Mouse (Mus musculus): ENCODE data around the gene Rps6kc1. TPM values are rescaled to one million over a fixed set of nuclear protein-coding genes. Genes with fewer than 3 reads are reported as not detected.

Gene Rps6kc1
- polyA plus RNA-seq, 1 experiment from 2014 or later: 4.9 TPM

- Histone ChIP-seq H3K4me1 (ENCODE audit: control insufficient read depth, low read depth, low read length) (no peaks in the 10 kb centered on the region), H3K9me3 (replicated peaks; ENCODE audit: control insufficient read depth, low read length) (no peaks in the 10 kb centered on the region), H3K4me3 (ENCODE audit: low read depth, low read length) (no peak overlapping the region), H3K36me3 (ENCODE audit: control insufficient read depth, insufficient read depth) (no peaks in the 10 kb centered on the region), H3K9ac (ENCODE audit: low read depth, low read length) (no peak overlapping the region), H3K27me3 (ENCODE audit: control insufficient read depth, insufficient read depth, low read depth, low read length) (no peaks in the 10 kb centered on the region), H3K4me2 (ENCODE audit: low read depth, low read length) (no peak overlapping the region), H3K27ac (ENCODE audit: low read length) (no peak overlapping the region)
- no peak for ATAC-seq (ENCODE audit: low read depth)
- WGBS (ENCODE audit: insufficient replicate concordance): 77% methylated on average over 8 of the region's 8 CpGs
Measured at GRCm38 (mm10) chr1:190806817-190807216, 104.8 kb downstream of the Rps6kc1 start.

- H3K27ac ChIP-seq (ENCODE audit: low read length): no peak overlapping the region
- H3K9me3 ChIP-seq (replicated peaks; ENCODE audit: control insufficient read depth, low read length): no peaks in the 10 kb centered on the region
- no peak overlapping the region for H3K4me3 ChIP-seq (ENCODE audit: low read depth, low read length)
- no peaks in the 10 kb centered on the region for H3K4me1 ChIP-seq (ENCODE audit: control insufficient read depth, low read depth, low read length)
- 82% methylated on average over 11 of the region's 11 CpGs for WGBS (ENCODE audit: insufficient replicate concordance)
- no peak overlapping the region for H3K4me2 ChIP-seq (ENCODE audit: low read depth, low read length)
- no peaks in the 10 kb centered on the region for H3K27me3 ChIP-seq (ENCODE audit: control insufficient read depth, insufficient read depth, low read depth, low read length)
- ATAC-seq (ENCODE audit: low read depth): no peak
- no peak overlapping the region for H3K9ac ChIP-seq (ENCODE audit: low read depth, low read length)
- H3K36me3 ChIP-seq (ENCODE audit: control insufficient read depth, insufficient read depth): peaks cover 5% of the 10 kb centered on the region; the same call in 1 of the 2 replicates
Measured at GRCm38 (mm10) chr1:190798668-190799067, 112.9 kb downstream of the Rps6kc1 start.

- peak overlapping the region; percentile 68 for H3K27ac ChIP-seq (ENCODE audit: low read length)
- no peaks in the 10 kb centered on the region for H3K9me3 ChIP-seq (replicated peaks; ENCODE audit: control insufficient read depth, low read length)
- peak; percentile 17 for ATAC-seq (ENCODE audit: low read depth)
- no peaks in the 10 kb centered on the region for H3K4me1 ChIP-seq (ENCODE audit: control insufficient read depth, low read depth, low read length)
- no peak overlapping the region; the same call in 1 of the 2 replicates for H3K4me2 ChIP-seq (ENCODE audit: low read depth, low read length)
- H3K27me3 ChIP-seq (ENCODE audit: control insufficient read depth, insufficient read depth, low read depth, low read length): no peaks in the 10 kb centered on the region
- WGBS (ENCODE audit: insufficient replicate concordance): 55% methylated on average over 11 of the region's 11 CpGs
- no peak overlapping the region for H3K4me3 ChIP-seq (ENCODE audit: low read depth, low read length)
- H3K9ac ChIP-seq (ENCODE audit: low read depth, low read length): no peak overlapping the region
- H3K36me3 ChIP-seq (ENCODE audit: control insufficient read depth, insufficient read depth): peaks cover 5% of the 10 kb centered on the region; the same call in 1 of the 2 replicates
Measured at GRCm38 (mm10) chr1:190797483-190798058, 114.0 kb downstream of the Rps6kc1 start.

GRCm38 (mm10) chr1:190796745-190797482 lies 114.7 kb downstream of the Rps6kc1 start:
- Histone ChIP-seq H3K4me2 (ENCODE audit: low read depth, low read length) (no peak overlapping the region), H3K4me1 (ENCODE audit: control insufficient read depth, low read depth, low read length) (no peaks in the 10 kb centered on the region), H3K36me3 (ENCODE audit: control insufficient read depth, insufficient read depth) (peaks cover 5% of the 10 kb centered on the region; the same call in 1 of the 2 replicates), H3K9ac (ENCODE audit: low read depth, low read length) (no peak overlapping the region), H3K9me3 (replicated peaks; ENCODE audit: control insufficient read depth, low read length) (no peaks in the 10 kb centered on the region), H3K4me3 (ENCODE audit: low read depth, low read length) (no peak overlapping the region), H3K27me3 (ENCODE audit: control insufficient read depth, insufficient read depth, low read depth, low read length) (no peaks in the 10 kb centered on the region), H3K27ac (ENCODE audit: low read length) (peak overlapping the region; percentile 71)
- ATAC-seq (ENCODE audit: low read depth): peak; percentile 89
- WGBS (ENCODE audit: insufficient replicate concordance): 47% methylated on average over 7 of the region's 7 CpGs

- Histone ChIP-seq H3K9me3 (replicated peaks; ENCODE audit: control insufficient read depth, low read length) (no peaks in the 10 kb centered on the region), H3K36me3 (ENCODE audit: control insufficient read depth, insufficient read depth) (no peaks in the 10 kb centered on the region), H3K4me2 (ENCODE audit: low read depth, low read length) (no peak overlapping the region), H3K4me1 (ENCODE audit: control insufficient read depth, low read depth, low read length) (no peaks in the 10 kb centered on the region), H3K4me3 (ENCODE audit: low read depth, low read length) (no peak overlapping the region), H3K27me3 (ENCODE audit: control insufficient read depth, insufficient read depth, low read depth, low read length) (no peaks in the 10 kb centered on the region), H3K27ac (ENCODE audit: low read length) (no peak overlapping the region), H3K9ac (ENCODE audit: low read depth, low read length) (no peak overlapping the region)
- no peak for ATAC-seq (ENCODE audit: low read depth)
- WGBS (ENCODE audit: insufficient replicate concordance): 68% methylated on average over 6 of the region's 6 CpGs
Measured at GRCm38 (mm10) chr1:190791638-190792037, 119.9 kb downstream of the Rps6kc1 start.

GRCm38 (mm10) chr1:190790720-190791119 lies 120.8 kb downstream of the Rps6kc1 start:
- Histone ChIP-seq H3K27ac (ENCODE audit: low read length) (no peak overlapping the region), H3K36me3 (ENCODE audit: control insufficient read depth, insufficient read depth) (no peaks in the 10 kb centered on the region), H3K27me3 (ENCODE audit: control insufficient read depth, insufficient read depth, low read depth, low read length) (no peaks in the 10 kb centered on the region), H3K4me2 (ENCODE audit: low read depth, low read length) (no peak overlapping the region), H3K9me3 (replicated peaks; ENCODE audit: control insufficient read depth, low read length) (no peaks in the 10 kb centered on the region), H3K9ac (ENCODE audit: low read depth, low read length) (no peak overlapping the region), H3K4me1 (ENCODE audit: control insufficient read depth, low read depth, low read length) (no peaks in the 10 kb centered on the region), H3K4me3 (ENCODE audit: low read depth, low read length) (no peak overlapping the region)
- 73% methylated on average over 6 of the region's 6 CpGs for WGBS (ENCODE audit: insufficient replicate concordance)
- ATAC-seq (ENCODE audit: low read depth): no peak

GRCm38 (mm10) chr1:190777660-190778059 lies 133.9 kb downstream of the Rps6kc1 start:
- no peaks in the 10 kb centered on the region for H3K9me3 ChIP-seq (replicated peaks; ENCODE audit: control insufficient read depth, low read length)
- H3K36me3 ChIP-seq (ENCODE audit: control insufficient read depth, insufficient read depth): no peaks in the 10 kb centered on the region; the same call in 1 of the 2 replicates
- WGBS (ENCODE audit: insufficient replicate concordance): 73% methylated on average over 6 of the region's 6 CpGs
- no peaks in the 10 kb centered on the region for H3K27me3 ChIP-seq (ENCODE audit: control insufficient read depth, insufficient read depth, low read depth, low read length)
- no peak overlapping the region for H3K27ac ChIP-seq (ENCODE audit: low read length)
- H3K9ac ChIP-seq (ENCODE audit: low read depth, low read length): no peak overlapping the region
- H3K4me1 ChIP-seq (ENCODE audit: control insufficient read depth, low read depth, low read length): no peaks in the 10 kb centered on the region
- no peak overlapping the region for H3K4me3 ChIP-seq (ENCODE audit: low read depth, low read length)
- ATAC-seq (ENCODE audit: low read depth): no peak
- no peak overlapping the region for H3K4me2 ChIP-seq (ENCODE audit: low read depth, low read length)

- Histone ChIP-seq H3K27me3 (ENCODE audit: control insufficient read depth, insufficient read depth, low read depth, low read length) (no peaks in the 10 kb centered on the region), H3K4me1 (ENCODE audit: control insufficient read depth, low read depth, low read length) (no peaks in the 10 kb centered on the region; the same call in 1 of the 2 replicates), H3K4me3 (ENCODE audit: low read depth, low read length) (no peak overlapping the region), H3K4me2 (ENCODE audit: low read depth, low read length) (no peak overlapping the region), H3K36me3 (ENCODE audit: control insufficient read depth, insufficient read depth) (no peaks in the 10 kb centered on the region; the same call in 1 of the 2 replicates), H3K27ac (ENCODE audit: low read length) (no peak overlapping the region), H3K9ac (ENCODE audit: low read depth, low read length) (no peak overlapping the region), H3K9me3 (replicated peaks; ENCODE audit: control insufficient read depth, low read length) (no peaks in the 10 kb centered on the region)
- no peak for ATAC-seq (ENCODE audit: low read depth)
- 72% methylated on average over 9 of the region's 9 CpGs for WGBS (ENCODE audit: insufficient replicate concordance)
Measured at GRCm38 (mm10) chr1:190776260-190776659, 135.3 kb downstream of the Rps6kc1 start.
